Mouse (Mus musculus) kidney, postnatal 14 days (tissue): Measurements from ENCODE around the gene Kif23.

Experiments used
- DNase-seq: peaks from one replicate; pipeline ENCODE4 v3.0.0; 2022; ENCODE audit warnings: mixed read lengths

Gene Kif23

DNA sequence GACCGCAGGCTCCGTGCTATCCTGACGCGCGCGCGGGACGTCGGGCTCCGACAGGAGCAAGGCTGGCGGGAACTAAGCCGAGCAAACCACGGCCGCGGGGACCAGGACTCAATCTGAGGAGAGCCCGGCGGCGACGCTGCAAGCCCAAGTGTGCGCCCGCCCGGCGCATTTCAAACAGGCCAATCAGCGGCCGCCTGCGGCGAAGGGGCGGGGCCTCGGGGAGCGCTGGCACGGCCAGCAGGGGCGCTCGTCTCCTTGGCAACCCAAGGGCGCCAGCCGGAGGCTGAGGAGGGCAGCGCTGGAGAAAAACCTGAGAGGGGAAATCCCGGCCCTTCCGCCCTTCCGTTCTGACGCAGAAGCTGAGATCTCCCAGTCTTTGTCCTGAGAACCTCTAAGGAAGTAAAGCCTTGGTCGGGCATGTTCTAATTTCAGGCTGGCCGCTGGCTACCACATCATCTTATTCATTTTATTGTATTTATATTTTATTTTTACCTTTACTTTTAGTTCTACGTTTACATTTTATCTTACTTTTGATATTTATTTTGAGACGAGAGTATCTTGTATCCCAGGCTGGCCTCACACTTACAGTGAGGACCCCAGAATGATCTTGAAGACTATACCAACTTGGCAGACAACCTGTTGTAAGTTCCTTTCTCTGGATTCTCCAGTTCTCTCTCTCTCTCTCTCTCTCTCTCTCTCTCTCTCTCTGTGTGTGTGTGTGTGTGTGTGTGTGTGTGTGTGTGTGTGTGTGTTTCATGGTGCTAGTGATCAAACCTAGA, at the start of gene Kif23:
Gene Kif23, minus strand, starts transcription at position 152 of the 779 bp plus-strand sequence.
- peak; percentile 98 for DNase-seq

DNA sequence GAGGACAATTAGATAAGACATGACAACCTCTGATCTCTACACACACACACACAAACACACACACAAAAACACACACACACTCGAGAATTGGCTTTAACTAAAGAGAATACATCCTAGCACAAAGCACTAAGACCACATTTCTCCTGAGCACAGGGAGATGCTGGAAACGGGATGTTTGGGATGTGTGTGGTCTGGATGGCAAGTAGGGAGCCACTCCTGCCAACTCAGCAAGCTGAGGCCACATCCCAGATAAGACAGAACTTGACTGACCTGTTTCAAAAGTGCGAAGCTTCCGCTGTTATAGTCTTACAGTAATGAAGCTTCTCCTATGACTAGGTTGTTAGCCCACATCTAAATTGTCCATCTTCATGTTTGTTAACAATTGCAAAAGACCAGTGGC, 44.6 kb upstream of the Kif23 start:
- DNase-seq: no peak

- DNase-seq: no peak
These were observed 44.2 kb upstream of the Kif23 start for GRCm38 (mm10) chr9:61990738-61991137.

DNA sequence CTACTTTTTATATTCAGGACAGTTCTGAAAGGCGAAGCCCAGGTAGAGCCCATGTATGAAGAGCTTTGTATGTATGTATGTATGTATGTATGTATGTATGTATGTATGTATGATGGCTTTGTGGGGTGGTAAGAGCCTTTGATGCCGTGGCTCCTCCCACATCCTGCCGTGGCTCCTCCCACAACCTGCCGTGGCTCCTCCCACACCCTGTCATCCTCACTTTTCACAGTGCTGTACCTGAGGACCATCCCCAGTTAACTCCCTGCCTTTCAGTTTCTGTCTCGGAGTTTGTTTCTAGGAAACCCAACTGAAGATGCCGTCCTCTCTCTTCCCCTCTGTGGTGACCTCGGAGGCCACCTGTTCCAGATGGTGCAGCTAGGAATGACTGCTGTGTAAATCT, 39.5 kb upstream of the Kif23 start:
- DNase-seq: no peak

- DNase-seq: peak; percentile 66
These were observed 38.7 kb upstream of the Kif23 start for GRCm38 (mm10) chr9:61985183-61985863.

DNA sequence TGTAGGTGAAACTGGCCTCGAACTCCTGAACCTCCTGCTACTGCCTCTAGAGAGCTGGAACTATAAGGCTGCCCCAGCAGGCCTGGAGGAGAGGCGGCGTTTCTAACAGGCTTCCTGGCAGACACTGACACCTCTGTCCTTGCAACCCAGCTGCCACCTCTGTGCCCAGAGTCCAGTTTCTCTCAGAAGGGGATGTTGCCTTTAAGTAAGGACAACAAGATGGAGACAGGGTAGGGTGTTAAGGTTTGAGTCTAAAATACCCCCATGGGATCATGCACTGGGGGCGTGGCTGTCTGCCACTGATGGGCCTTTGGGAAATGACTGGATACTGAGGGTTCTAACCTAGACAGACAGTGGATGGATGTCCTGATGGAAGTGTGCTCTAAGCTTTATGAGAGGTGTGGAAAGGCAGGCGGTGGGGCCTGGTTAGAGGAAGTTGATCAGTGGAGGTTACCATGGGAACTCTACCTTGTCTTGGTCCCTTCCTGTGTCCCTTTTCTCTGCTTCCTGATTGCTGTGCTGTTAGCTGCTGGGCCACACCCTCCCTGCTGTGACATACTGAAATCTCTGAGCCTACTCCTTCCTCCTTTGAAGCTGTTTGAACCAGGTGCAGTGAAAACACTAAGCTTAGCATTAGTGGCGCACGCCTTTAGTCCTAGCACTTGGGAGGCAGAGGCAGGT, 36.5 kb upstream of the Kif23 start:
- no peak for DNase-seq

- no peak for DNase-seq
These were observed 35.3 kb upstream of the Kif23 start for GRCm38 (mm10) chr9:61981876-61982275.

DNA sequence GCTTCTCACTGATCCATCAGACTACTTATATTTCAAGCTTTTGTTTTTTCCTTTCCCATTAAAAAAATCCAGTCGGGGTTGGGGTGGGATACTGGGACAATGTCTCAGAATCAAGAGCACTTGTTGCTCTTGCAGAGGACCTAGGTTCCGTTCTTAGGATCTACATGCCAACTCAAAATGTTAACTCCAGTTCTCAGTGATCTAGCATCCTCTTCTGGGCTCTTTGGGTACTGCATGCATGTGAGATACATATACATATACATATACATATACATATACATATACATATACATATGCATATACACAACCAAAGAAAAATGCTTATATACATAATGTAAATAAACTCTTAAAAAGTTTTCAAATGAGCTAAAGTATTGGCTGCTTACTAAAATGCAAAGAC, 33.4 kb upstream of the Kif23 start:
- DNase-seq: no peak

DNA sequence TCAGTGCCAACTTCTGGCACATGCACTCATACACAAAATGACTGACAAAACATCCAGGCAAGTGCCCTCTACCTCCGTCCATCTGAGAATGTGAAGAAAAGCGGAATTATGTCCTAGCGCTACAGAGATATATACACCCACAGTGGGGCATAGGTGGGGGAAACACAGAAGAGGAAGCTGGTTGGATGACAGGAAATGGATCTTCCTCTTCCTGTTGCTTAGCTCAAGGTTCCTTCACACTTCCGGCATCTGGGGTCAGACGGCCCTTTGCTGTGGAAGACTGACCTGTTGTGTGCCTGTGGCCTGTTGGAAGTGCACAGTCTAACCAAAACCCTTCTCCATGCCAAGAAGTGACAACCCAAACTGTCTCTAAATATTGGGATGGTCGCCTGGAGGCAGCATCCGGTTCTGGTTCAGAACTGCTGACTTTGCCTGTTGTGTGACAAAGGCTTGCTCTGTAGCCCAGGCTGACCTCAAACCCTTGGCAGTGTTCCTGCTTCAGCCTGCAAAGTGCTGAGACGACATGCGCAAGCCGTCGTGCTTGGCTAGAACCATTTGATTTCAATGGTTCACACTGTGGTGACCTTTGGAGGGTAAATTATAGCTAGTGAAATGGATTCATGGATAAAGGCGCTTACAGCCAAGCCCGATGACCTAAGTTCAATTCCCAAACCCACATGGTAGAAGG, 30.8 kb upstream of the Kif23 start:
- no peak for DNase-seq

DNA sequence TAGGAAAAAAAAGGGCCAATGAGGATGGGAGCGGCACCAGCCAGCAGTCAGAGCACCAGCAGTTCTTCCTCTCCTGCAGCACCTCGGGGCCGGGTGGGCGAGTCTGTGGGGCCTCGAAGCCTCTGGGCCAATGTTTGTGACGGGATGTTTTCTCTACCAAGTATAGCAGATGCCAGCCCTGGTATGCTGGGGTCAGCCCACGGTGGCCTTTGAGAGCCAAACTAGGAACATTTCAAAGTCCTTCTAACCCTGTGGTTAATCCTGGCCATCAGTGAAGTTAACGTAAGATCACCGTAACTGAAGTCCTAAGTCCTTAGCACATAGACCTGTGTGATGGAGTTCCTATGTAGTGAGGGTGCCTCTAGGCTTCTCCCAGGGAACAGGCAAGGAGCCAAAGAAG, 25.5 kb upstream of the Kif23 start:
- no peak for DNase-seq

- no peak for DNase-seq
These were observed 24.5 kb upstream of the Kif23 start for GRCm38 (mm10) chr9:61971045-61971444.

DNA sequence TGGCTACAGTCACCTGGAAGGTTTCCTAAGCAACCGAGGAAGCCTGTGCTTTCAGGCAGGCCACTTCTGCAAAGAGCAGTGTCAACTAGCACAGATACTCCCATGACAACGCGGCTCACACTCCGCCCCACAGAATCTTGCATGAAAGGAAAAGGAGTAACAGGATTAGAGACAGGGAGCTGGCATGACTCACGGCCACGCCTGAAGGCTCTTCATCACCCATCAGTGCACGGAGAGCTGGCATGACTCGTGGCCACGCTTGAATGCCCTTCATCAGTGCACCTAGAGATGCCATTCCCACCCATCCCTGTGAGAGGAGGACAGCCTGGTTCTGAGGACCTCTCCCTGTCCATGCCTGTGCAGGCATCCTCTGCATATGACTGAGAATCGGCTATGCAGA, 20.8 kb upstream of the Kif23 start:
- no peak for DNase-seq

- no peak for DNase-seq
These were observed 19.4 kb upstream of the Kif23 start for GRCm38 (mm10) chr9:61965987-61966386.

GRCm38 (mm10) chr9:61965411-61965930, 18.9 kb upstream of the Kif23 start:
- DNase-seq: peak; percentile 81

DNA sequence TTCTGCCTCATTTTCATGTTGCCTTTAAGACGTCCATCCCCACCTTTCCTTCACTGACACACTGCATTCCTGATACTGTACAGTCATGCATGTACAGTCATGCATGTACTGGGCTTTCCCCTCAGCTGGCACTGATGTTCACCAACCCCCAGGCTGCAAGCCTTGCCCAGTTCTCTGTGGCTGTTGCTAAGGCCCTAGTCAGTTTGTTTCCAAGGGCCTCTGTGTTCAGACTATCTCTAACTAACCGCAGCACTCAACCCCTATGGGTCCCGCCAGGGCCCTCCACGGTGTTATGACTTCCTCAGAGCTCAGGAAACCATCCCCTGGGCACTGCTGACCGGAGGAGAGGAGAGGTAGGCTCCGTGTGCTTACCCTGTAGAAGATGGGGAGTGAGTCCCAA, 16.8 kb upstream of the Kif23 start:
- DNase-seq: no peak

DNA sequence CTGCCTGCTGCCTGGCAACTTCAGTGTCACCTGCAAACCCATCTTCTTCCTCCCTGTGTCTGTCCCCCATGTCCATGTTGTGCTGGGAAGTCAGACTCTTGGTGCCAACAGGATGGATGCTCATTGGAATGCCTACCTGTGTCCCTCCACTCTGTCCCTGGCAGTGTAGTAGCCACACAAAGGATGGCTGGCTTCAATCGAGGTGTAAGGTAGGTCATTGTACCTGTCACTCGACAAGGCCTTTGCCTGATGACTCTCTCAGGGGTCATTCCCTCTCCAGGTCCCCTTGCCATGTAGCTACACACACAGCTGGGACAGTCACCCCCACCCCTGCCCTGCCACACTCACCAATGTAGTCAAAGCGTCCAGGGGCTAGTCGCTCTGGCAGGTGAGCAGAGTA, 14.6 kb upstream of the Kif23 start:
- DNase-seq: no peak

- peak; percentile 78 for DNase-seq
These were observed 14.2 kb upstream of the Kif23 start for GRCm38 (mm10) chr9:61960753-61961152.

DNA sequence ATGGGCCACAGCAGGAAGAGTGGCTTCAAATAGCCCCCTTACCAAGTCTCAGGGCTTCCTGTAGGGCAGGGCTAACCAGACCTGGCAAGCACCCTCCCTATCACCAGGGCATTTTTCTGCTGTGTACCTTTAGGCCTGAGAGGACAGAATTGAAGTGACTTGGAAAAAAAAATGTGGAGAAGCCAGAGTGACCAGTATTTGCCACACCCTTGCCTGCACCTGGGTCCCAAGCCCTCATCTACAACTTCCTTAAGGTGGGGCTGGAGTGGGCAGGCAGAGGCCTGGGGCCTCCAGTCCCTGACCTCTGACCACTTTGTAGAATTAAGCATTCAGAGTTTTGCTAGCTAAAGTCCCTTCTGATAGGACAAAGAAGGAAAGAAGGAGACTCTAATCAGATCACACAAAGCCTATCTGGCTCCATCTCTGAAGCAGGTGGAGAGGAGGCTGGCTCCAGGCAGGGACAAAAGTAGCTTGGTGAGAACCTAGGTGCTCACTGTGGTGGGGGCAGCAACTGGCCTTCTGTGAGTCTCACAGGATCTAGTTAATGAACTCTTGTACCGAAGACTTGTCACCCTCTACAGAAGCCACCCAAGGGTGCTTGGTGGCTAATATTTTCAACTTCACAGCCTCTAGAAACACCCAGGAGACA, 13.5 kb upstream of the Kif23 start:
- DNase-seq: no peak

GRCm38 (mm10) chr9:61954707-61955106, 8.1 kb upstream of the Kif23 start:
- DNase-seq: no peak

DNA sequence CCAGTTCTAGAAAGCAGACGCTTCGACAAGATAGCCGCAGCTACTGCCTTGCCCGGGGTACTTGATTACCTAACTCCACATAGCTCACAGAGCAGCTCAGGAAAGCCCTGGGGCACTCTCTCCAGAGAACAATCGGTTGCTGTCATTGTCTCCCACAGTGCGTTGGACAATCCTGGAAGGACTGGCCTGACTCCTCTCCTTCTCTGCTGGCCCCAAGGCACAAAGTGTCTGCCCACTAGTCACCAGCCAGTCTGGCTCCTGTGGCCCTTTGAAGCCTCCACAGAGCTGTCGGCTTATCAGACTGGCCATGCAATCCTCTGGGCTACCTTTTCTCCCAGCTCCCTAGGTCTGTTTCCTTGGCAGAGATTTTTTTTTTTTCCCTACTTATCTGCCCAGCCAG, 5.7 kb upstream of the Kif23 start:
- no peak for DNase-seq

DNA sequence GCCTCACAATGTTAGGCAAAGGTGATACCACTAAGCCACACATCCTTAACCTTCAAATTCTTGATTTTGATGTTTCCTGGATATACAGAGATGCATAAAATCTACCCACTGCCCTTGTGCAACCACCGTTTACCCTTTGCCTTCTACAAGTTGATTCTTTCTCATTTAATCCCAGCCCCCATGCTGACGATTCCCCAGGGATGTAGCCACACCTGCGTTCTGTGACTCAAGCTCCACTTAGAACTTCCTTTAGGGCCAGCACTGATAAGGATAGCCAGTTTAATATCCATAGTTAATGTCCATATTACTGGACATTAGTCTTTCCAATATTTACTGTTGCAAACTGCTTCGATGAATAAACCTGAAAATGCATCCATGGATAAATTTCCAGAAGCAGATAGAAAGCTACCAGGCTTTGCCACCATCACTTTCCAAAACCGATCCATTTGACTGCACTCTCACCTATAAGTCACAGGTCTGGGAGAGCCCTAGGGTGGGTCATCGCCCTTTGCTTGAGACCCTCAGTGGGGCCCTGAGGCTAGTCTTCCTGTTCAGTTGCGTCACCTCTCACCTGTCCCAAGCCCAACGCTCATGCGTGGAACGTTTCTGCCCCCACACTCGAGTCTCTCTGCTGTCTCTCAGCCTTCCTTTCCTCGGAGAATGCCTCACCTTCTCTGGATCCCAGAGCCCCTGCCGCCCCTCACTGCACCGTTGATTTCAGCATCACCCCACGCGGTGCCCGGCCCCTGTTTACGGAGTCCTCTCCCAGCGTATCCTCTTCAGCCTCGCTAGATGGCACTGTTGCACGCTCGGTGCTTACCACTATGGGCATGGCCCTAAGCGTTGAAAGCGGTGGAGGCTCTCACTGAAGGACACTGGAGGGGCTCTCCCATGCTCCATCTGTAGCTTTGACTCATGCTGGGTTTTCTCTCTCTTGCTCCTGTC, 1.1 kb upstream of the Kif23 start:
- DNase-seq: peak; percentile 85
